Mouse (Mus musculus) C2C12 (cell line): Measurements from ENCODE around the gene Gm6588.

Experiments used
- CEBPB ChIP-seq: IDR thresholded peaks from one replicate; pipeline ENCODE4 v1.6.1; 2011; ENCODE audit warnings: low read depth, mild to moderate bottlenecking, control low read depth, moderate library complexity
- CTCF ChIP-seq: IDR thresholded peaks from one replicate; pipeline ENCODE4 v1.5.1; 2011; ENCODE audit not compliant: control insufficient read depth, insufficient read depth, insufficient read length
- MAX ChIP-seq: IDR thresholded peaks from one replicate; pipeline ENCODE4 v1.6.1; 2011; ENCODE audit warnings: mild to moderate bottlenecking, control low read depth
- MYOG ChIP-seq: IDR thresholded peaks from one replicate; pipeline ENCODE4 v1.6.1; 2011; ENCODE audit not compliant: control insufficient read depth, insufficient read length; ENCODE audit errors: extremely low read depth
- USF1 ChIP-seq: IDR thresholded peaks from one replicate; pipeline ENCODE4 v1.6.1; 2011; ENCODE audit warnings: low read depth, mild to moderate bottlenecking, control low read depth, moderate library complexity

DNA sequence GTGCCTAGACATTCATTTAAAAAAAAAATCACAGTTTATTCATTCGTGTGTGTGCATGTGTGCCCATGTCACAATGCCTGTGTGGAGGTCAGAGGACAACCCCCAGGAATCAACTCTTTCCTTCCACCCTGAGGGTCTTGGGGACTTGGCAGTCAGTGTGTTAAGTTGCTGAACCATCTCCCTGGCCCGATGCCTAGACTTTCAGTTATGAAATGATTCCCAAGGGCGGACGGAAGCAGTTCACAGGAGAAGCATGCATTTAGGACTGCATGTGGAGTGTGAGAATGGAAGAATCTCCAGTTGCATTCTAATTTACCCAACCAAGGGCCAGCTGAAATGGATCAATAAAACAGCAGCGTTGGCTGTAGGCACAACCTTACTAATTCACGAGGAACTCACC is 17.1 kb downstream of the Gm6588 start:
- TF ChIP-seq CTCF (no peak), USF1 (no peak), CEBPB (no peak), MAX (no peak), MYOG (no peak)
